Mouse (Mus musculus) heart, adult 2 months (tissue): Measurements from ENCODE around the gene Actr10.

Experiments used
- CTCF ChIP-seq: fragments of 200-600 bp; IDR thresholded peaks from 2 replicates; pipeline ENCODE4 v1.8.1; 2022; ENCODE audit warnings: antibody characterized with exemption, mild to moderate bottlenecking, moderate library complexity
- EP300 ChIP-seq: fragments of 200-500 bp; IDR thresholded peaks from 2 replicates; pipeline ENCODE4 v1.6.1; 2011; ENCODE audit warnings: low read depth, low read length, control low read depth; ENCODE audit not compliant: insufficient read depth

GRCm38 (mm10) chr12:70913429-70913828, 24.2 kb upstream of the Actr10 start:
- TF ChIP-seq EP300 (no peak), CTCF (peak; percentile 92)
